Mouse (Mus musculus) limb, embryonic 13.5 days (tissue): ENCODE data around the gene Zfp869. TPM values are rescaled to one million over a fixed set of nuclear protein-coding genes. Genes with fewer than 3 reads are reported as not detected.
"Not testable (repeated sequence)": the region's sequence is repeated elsewhere in the genome, so short reads cannot be mapped to it uniquely, and the experiment has no call there.

ENCODE experiments used
- ATAC-seq: fragments of 200-750 bp; cut with Nextera tagmentation; 2 replicates; pipeline ENCODE4 v1.8.0; 2017; ENCODE audit warnings: low read depth, moderate number of reproducible peaks, moderate TSS enrichment; ENCODE audit not compliant: low FRiP score
- H3K27ac ChIP-seq: fragments of 300-500 bp; sonication (generic); 2 replicates; pipeline ENCODE4 v1.5.1; 2015; ENCODE audit warnings: inconsistent platforms, mild to moderate bottlenecking, moderate library complexity
- H3K27me3 ChIP-seq: fragments of 300-500 bp; sonication (generic); 2 replicates; pipeline ENCODE4 v1.6.1; 2015; ENCODE audit warnings: mild to moderate bottlenecking, inconsistent platforms
- H3K36me3 ChIP-seq: fragments of 300-500 bp; sonication (generic); 2 replicates; pipeline ENCODE4 v1.6.1; 2015; ENCODE audit warnings: inconsistent platforms, mild to moderate bottlenecking, moderate library complexity
- H3K4me1 ChIP-seq: fragments of 300-500 bp; sonication (generic); 2 replicates; pipeline ENCODE4 v1.6.1; 2015; ENCODE audit warnings: inconsistent platforms
- H3K4me2 ChIP-seq: fragments of 300-500 bp; sonication (generic); replicated peaks from 2 replicates; pipeline ENCODE4 v1.6.1; 2015; ENCODE audit warnings: inconsistent platforms, mild to moderate bottlenecking, moderate library complexity
- H3K4me3 ChIP-seq: fragments of 300-500 bp; sonication (generic); 2 replicates; pipeline ENCODE4 v1.5.1; 2015; ENCODE audit warnings: moderate library complexity, mild to moderate bottlenecking, inconsistent platforms
- H3K9ac ChIP-seq: fragments of 300-500 bp; sonication (generic); 2 replicates; pipeline ENCODE4 v1.6.1; 2015; ENCODE audit warnings: mild to moderate bottlenecking, inconsistent platforms
- H3K9me3 ChIP-seq: fragments of 300-500 bp; sonication (generic); 2 replicates; pipeline ENCODE4 v1.6.1; 2016; ENCODE audit warnings: inconsistent platforms
- WGBS: fragments of 180-500 bp; shearing (Covaris S2); methylation state at CpG from one replicate; pipeline ENCODE4 v1.1.7; 2015; 5-methylcytosine and 5-hydroxymethylcytosine counted together
- polyA plus RNA-seq: library from polyadenylated mRNA; unstranded; fragments of >200 nt; fragmentation: Nextera tagmentation; extraction: Ambion mirVana; gene quantifications from 2 replicates; pipeline ENCODE4 v1.2.1, GENCODE M21; 2015

Zfp869 gene
- polyA plus RNA-seq = 33.5 and 34.2 TPM in 2 replicates

- peaks cover 64% of the 10 kb centered on the region for H3K36me3 ChIP-seq
- not testable (repeated sequence) for H3K9ac ChIP-seq, H3K27me3 ChIP-seq, H3K4me2 ChIP-seq, H3K27ac ChIP-seq, H3K9me3 ChIP-seq, H3K4me3 ChIP-seq, ATAC-seq
- 98% methylated on average over 9 of the region's 10 CpGs for WGBS
- peaks cover 21% of the 10 kb centered on the region for H3K4me1 ChIP-seq
Observed at GRCm38 (mm10) chr8:69710624-69711023, at the start of gene Zfp869. Gene Zfp869, minus strand, starts transcription at chr8:69710724.

- Histone ChIP-seq H3K4me2 (no peak overlapping the region), H3K27ac (no peak overlapping the region), H3K36me3 (peaks cover 57% of the 10 kb centered on the region), H3K9me3 (no peaks in the 10 kb centered on the region), H3K27me3 (no peaks in the 10 kb centered on the region), H3K9ac (no peak overlapping the region), H3K4me1 (no peaks in the 10 kb centered on the region), H3K4me3 (no peak overlapping the region)
- WGBS = 95% methylated on average over 5 of the region's 5 CpGs
- no peak for ATAC-seq
Observed at GRCm38 (mm10) chr8:69758316-69758715, 47.8 kb upstream of the Zfp869 start.

GRCm38 (mm10) chr8:69752437-69752836 lies 41.9 kb upstream of the Zfp869 start:
- no peak for ATAC-seq
- H3K9ac ChIP-seq = no peak overlapping the region
- WGBS = 94% methylated on average over 2 of the region's 2 CpGs

GRCm38 (mm10) chr8:69749544-69750454 lies 39.3 kb upstream of the Zfp869 start, which contains the start of gene Zfp963:
Gene Zfp963, minus strand, starts transcription at chr8:69749970.
- peak within 1 kb of the TSS; percentile 74 for H3K4me3 ChIP-seq
- ATAC-seq = peak; percentile 99
- peak within 1 kb of the TSS; percentile 89 for H3K9ac ChIP-seq
- peaks cover 15% of the 10 kb centered on the region for H3K36me3 ChIP-seq
- H3K4me2 ChIP-seq = peak within 1 kb of the TSS; percentile 62
- H3K27ac ChIP-seq = peak within 1 kb of the TSS; percentile 99
- H3K9me3 ChIP-seq = no peaks in the 10 kb centered on the region
- 4% methylated on average over 40 of the region's 48 CpGs for WGBS
- H3K4me1 ChIP-seq = peaks cover 8% of the 10 kb centered on the region
- H3K27me3 ChIP-seq = no peaks in the 10 kb centered on the region

More at GRCm38 (mm10) chr8:69752437-69752836, 41.9 kb upstream of the Zfp869 start:
- no peaks in the 10 kb centered on the region for H3K9me3 ChIP-seq
- peaks cover 8% of the 10 kb centered on the region for H3K4me1 ChIP-seq
- H3K27ac ChIP-seq = no peak overlapping the region
- H3K4me2 ChIP-seq = no peak overlapping the region
- H3K27me3 ChIP-seq = no peaks in the 10 kb centered on the region
- peaks cover 22% of the 10 kb centered on the region for H3K36me3 ChIP-seq
- H3K4me3 ChIP-seq = no peak overlapping the region

GRCm38 (mm10) chr8:69741231-69741630 lies 30.7 kb upstream of the Zfp869 start:
- no peak for ATAC-seq
- Histone ChIP-seq H3K4me2 (no peak overlapping the region), H3K27ac (no peak overlapping the region), H3K9me3 (no peaks in the 10 kb centered on the region), H3K27me3 (no peaks in the 10 kb centered on the region), H3K9ac (no peak overlapping the region), H3K36me3 (peaks cover 36% of the 10 kb centered on the region), H3K4me1 (no peaks in the 10 kb centered on the region), H3K4me3 (no peak overlapping the region)
- 84% methylated on average over 2 of the region's 2 CpGs for WGBS

GRCm38 (mm10) chr8:69740763-69741162 lies 30.2 kb upstream of the Zfp869 start:
- Histone ChIP-seq H3K36me3 (peaks cover 36% of the 10 kb centered on the region), H3K4me2 (no peak overlapping the region), H3K4me1 (no peaks in the 10 kb centered on the region), H3K27ac (no peak overlapping the region), H3K9me3 (no peaks in the 10 kb centered on the region), H3K4me3 (no peak overlapping the region), H3K27me3 (no peaks in the 10 kb centered on the region), H3K9ac (no peak overlapping the region)
- ATAC-seq = no peak
- WGBS = 86% methylated on average over 6 of the region's 6 CpGs

- 74% methylated on average over 1 of the region's 1 CpGs for WGBS
- H3K4me1 ChIP-seq = no peaks in the 10 kb centered on the region
- H3K9me3 ChIP-seq = no peaks in the 10 kb centered on the region
- H3K4me2 ChIP-seq = no peak overlapping the region
- H3K27me3 ChIP-seq = no peaks in the 10 kb centered on the region
- no peak overlapping the region for H3K27ac ChIP-seq
- H3K4me3 ChIP-seq = no peak overlapping the region
- H3K36me3 ChIP-seq = no peaks in the 10 kb centered on the region
- no peak overlapping the region for H3K9ac ChIP-seq
- ATAC-seq = no peak
Observed at GRCm38 (mm10) chr8:69735495-69735894, 25.0 kb upstream of the Zfp869 start.

GRCm38 (mm10) chr8:69717232-69717580 lies 6.7 kb upstream of the Zfp869 start:
- H3K27ac ChIP-seq = peak overlapping the region; percentile 72; the same call in 1 of the 2 replicates

GRCm38 (mm10) chr8:69716403-69717231 lies 6.1 kb upstream of the Zfp869 start:
- H3K27ac ChIP-seq = peak overlapping the region; percentile 100
- under 1% methylated on average over 52 of the region's 52 CpGs for WGBS
- peak overlapping the region; percentile 59 for H3K4me2 ChIP-seq
- H3K27me3 ChIP-seq = no peaks in the 10 kb centered on the region
- no peaks in the 10 kb centered on the region for H3K9me3 ChIP-seq
- peaks cover 22% of the 10 kb centered on the region for H3K4me1 ChIP-seq
- peak overlapping the region; percentile 88 for H3K4me3 ChIP-seq
- peak; percentile 99 for ATAC-seq
- H3K9ac ChIP-seq = peak overlapping the region; percentile 93
- peaks cover 12% of the 10 kb centered on the region for H3K36me3 ChIP-seq

More at GRCm38 (mm10) chr8:69717232-69717580, 6.7 kb upstream of the Zfp869 start:
- peaks cover 22% of the 10 kb centered on the region for H3K4me1 ChIP-seq
- no peaks in the 10 kb centered on the region for H3K27me3 ChIP-seq
- H3K4me2 ChIP-seq = peak overlapping the region; percentile 59
- peak; percentile 12 for ATAC-seq
- 45% methylated on average over 5 of the region's 5 CpGs for WGBS
- H3K9ac ChIP-seq = no peak overlapping the region
- H3K4me3 ChIP-seq = peak overlapping the region; percentile 88
- H3K36me3 ChIP-seq = peaks cover 12% of the 10 kb centered on the region
- no peaks in the 10 kb centered on the region for H3K9me3 ChIP-seq

GRCm38 (mm10) chr8:69715366-69715765 lies 4.8 kb upstream of the Zfp869 start:
- ATAC-seq = no peak
- peak overlapping the region; percentile 59 for H3K4me2 ChIP-seq
- H3K27ac ChIP-seq = no peak overlapping the region
- peaks cover 22% of the 10 kb centered on the region for H3K4me1 ChIP-seq
- H3K9me3 ChIP-seq = no peaks in the 10 kb centered on the region
- peak overlapping the region; percentile 88 for H3K4me3 ChIP-seq
- H3K36me3 ChIP-seq = peaks cover 18% of the 10 kb centered on the region
- peak overlapping the region; percentile 14; the same call in 1 of the 2 replicates for H3K9ac ChIP-seq
- no peaks in the 10 kb centered on the region for H3K27me3 ChIP-seq
- WGBS = 80% methylated on average over 6 of the region's 6 CpGs

- no peak for ATAC-seq
- H3K36me3 ChIP-seq = peaks cover 35% of the 10 kb centered on the region
- no peak overlapping the region for H3K4me3 ChIP-seq
- no peak overlapping the region; the same call in 1 of the 2 replicates for H3K27ac ChIP-seq
- 89% methylated on average over 8 of the region's 8 CpGs for WGBS
- peaks cover 22% of the 10 kb centered on the region for H3K4me1 ChIP-seq
- H3K4me2 ChIP-seq = no peak overlapping the region
- no peak overlapping the region for H3K9ac ChIP-seq
- H3K9me3 ChIP-seq = no peaks in the 10 kb centered on the region
- no peaks in the 10 kb centered on the region for H3K27me3 ChIP-seq
Observed at GRCm38 (mm10) chr8:69713516-69713915, 3.0 kb upstream of the Zfp869 start.

GRCm38 (mm10) chr8:69701810-69702209 lies 8.7 kb downstream of the Zfp869 start:
- Histone ChIP-seq H3K4me3 (no peak overlapping the region), H3K4me2 (no peak overlapping the region), H3K27me3 (no peaks in the 10 kb centered on the region), H3K9me3 (peaks cover 15% of the 10 kb centered on the region), H3K4me1 (no peaks in the 10 kb centered on the region), H3K36me3 (peaks cover 48% of the 10 kb centered on the region), H3K9ac (no peak overlapping the region), H3K27ac (no peak overlapping the region)
- no peak for ATAC-seq
- 69% methylated on average over 6 of the region's 6 CpGs for WGBS
